Mouse (Mus musculus) embryonic fibroblast, embryonic 13.5 days (primary cell): Measurements from ENCODE around the gene Padi1.

ENCODE experiments used
- CTCF ChIP-seq: IDR thresholded peaks from 2 replicates; pipeline ENCODE4 v1.5.1; 2011; ENCODE audit warnings: mild to moderate bottlenecking, control low read depth, low read length, moderate library complexity, borderline replicate concordance; ENCODE audit not compliant: insufficient read depth
- POLR2A ChIP-seq: IDR thresholded peaks from 2 replicates; pipeline ENCODE4 v1.6.1; 2011; ENCODE audit warnings: low read depth, mild to moderate bottlenecking, control low read depth, low read length, moderate library complexity

DNA sequence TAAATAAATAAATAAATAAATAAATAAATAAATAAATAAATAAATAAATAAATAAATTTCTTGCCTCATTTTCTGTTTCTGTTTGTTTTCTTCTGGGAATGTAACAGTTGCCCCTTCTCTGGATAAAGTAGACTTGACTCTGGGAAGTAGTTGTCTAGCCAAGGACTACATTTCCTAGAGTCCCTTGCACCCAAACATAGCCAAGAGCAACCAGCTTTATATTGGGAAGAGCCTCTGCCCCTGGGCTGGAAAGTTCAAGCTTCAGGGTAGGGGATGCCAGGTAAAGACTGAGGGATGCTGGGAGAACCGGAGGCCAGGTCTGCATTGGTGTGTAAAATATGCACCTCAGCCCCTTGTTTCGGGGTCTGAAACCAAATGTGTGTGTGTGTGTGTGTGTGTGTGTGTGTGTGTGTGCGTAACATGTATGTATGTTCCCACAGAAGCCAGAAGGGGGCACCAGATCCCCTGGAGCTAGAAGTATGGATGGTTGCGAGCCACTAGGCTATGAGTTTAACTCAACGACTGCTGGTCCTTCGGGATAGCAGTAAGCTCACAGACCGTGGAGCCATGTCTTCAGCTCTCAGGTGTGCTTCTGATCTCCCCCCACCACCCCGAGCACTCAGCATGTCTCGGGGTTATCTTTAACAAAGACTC is 61.2 kb downstream of the Padi1 start:
- TF ChIP-seq POLR2A: no peak
- no peak for TF ChIP-seq CTCF
